16 mouse cellular contexts compared by ENCODE assay signal in genomic region chr17:29403179-29403578, GRCm38 (mm10).
"Had no signal": no experiment of that assay in that cellular context is flagged by ENCODE, and none has a peak within 500 bp of the region (broad histone marks: within the 10 kb centered on the region; RNA-seq: fewer than 3 reads in every experiment).

No protein-coding gene starts in this region.

- H3K4me2 ChIP-seq: limb, embryonic 13.5 days; liver, embryonic 12.5 days; midbrain, embryonic 11.5 days had no signal

- DNase-seq: kidney, postnatal 25 days; layer of hippocampus, adult 9-11 months; liver; lung, postnatal 14 days; lung, postnatal 4 days; midbrain, embryonic 14.5 days; thymus, adult 2 months; thymus, postnatal 14 days; thymus, postnatal 4 days had no signal

- ATAC-seq: liver, embryonic 12.5 days had no signal

- H3K9ac ChIP-seq: limb, embryonic 13.5 days; liver, embryonic 12.5 days had no signal

- H3K9me3 ChIP-seq: limb, embryonic 10.5 days; limb, embryonic 13.5 days; liver, embryonic 12.5 days had no signal

- H3K36me3 ChIP-seq: limb, embryonic 10.5 days; limb, embryonic 13.5 days; liver, embryonic 12.5 days had no signal

- H3K27ac ChIP-seq: kidney, postnatal 0 days; layer of hippocampus, adult 2 months; limb, embryonic 13.5 days; liver, embryonic 12.5 days; stomach, postnatal 0 days had no signal

- H3K27me3 ChIP-seq: limb, embryonic 13.5 days had no signal

- H3K4me3 ChIP-seq: layer of hippocampus, adult 2 months; limb, embryonic 10.5 days; limb, embryonic 13.5 days; liver, embryonic 12.5 days had no signal
